Mouse (Mus musculus): ENCODE data around the gene Stx6.

DNA sequence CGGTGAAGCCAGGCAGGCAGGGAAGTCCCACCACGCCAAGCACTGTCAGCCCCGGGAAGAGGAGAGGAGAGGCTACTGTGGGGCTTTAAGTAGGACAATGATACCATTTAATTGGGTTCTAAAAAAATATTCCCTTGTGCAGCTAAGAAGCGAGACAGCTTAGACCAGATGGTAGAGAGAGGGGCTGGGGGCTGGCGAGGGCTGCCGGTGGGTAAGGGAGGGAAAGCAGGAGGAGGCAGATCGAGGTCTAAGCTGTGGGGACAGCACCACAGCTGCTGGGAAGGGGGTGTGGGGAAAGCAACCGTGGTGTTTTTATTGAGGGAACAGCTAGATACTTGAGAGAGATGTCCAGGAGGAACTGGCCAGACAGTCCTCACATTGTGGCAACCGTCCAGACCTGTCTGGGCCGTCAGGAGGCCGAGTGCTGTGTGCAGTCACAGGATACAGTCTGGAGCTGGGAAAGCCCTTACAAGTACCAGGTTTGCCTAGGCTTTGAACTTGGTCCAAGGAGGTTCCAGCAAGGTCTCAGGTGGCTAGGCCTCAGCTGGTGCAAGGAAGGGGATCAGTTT is 63.7 kb downstream of the Stx6 start:
- TF ChIP-seq CTCF (IDR thresholded peaks at IDR 0.05; ENCODE audit: insufficient read depth, low read length): no peak
- no peak for TF ChIP-seq POLR2A (IDR thresholded peaks at IDR 0.05; ENCODE audit: borderline replicate concordance, extremely low read depth, low read depth, low read length)
